Mouse (Mus musculus): ENCODE measurements at regions not wholly inside any gene's neighbourhood (a gene's known extent, or its start where the extent isn't known, plus 50 kb on each side); places are given as distances from the start of the nearest gene placed in this dataset.

GRCm38 (mm10) chr1:128675538-128675937 is 83.4 kb upstream of the Cxcr4 start:
- no peak for DNase-seq (ENCODE audit: low spot score in 2 of 2)

- no peak for DNase-seq (ENCODE audit: low spot score in 2 of 2)
These were observed 80.2 kb upstream of the Cxcr4 start for GRCm38 (mm10) chr1:128672306-128672705.

GRCm38 (mm10) chr1:128671495-128671894 is 79.4 kb upstream of the Cxcr4 start:
- no peak for DNase-seq (ENCODE audit: low spot score in 2 of 2)

- DNase-seq (ENCODE audit: low spot score in 2 of 2): no peak
These were observed 78.9 kb upstream of the Cxcr4 start for GRCm38 (mm10) chr1:128671016-128671415.

DNA sequence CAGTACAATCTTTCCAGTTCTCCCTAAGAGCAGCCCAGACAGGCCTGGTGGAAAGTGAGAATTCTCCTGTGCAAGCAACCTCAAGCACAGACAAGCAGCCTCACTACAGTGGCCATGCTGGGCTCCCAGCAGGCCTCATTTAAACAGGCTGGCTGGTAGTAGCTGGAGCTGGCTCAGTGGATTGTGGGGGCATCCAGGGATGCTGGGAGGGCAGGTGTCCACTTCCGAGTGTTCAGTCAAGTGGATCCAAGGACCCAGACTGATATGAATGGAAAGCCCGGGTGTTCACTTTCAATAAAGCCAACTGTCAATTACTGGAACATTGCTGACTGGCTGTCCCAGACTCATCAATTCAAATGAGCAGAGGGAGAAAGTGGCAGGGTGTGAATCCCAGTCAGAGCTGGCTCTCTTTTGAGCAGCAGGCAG is 77.2 kb upstream of the Cxcr4 start:
- DNase-seq (ENCODE audit: low spot score in 2 of 2): no peak

GRCm38 (mm10) chr1:128668718-128669117 is 76.6 kb upstream of the Cxcr4 start:
- DNase-seq (ENCODE audit: low spot score in 2 of 2): no peak

DNA sequence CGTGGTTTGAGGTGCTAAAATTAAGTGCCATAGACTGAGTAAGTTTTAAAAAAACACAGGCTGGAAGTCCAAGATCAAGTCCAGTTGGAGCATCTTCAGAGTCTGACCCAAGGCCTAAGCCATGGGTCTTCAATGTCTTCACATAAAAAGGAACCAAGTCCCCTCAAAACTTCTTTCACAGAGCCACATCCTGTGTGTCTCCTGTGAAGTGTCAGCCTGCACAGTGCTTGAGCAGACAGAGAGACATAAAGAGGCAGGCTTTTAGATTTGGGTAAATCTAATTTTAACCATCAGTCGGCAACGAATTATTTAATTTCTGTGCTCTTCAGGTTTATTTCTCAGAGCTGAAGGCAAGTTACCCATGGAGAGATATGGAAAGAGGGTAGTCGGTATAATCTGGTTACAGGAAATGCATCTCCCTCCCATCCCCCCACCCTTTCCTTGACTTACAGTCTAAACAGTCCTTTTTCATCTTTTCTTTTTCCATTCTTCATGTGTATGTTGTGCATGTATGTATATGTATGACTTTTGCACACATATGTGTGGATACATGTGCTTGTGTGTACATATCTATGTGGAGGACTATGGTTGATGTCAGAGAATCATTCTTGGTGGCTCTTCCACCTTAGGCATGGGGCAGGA is 75.1 kb upstream of the Cxcr4 start:
- DNase-seq (ENCODE audit: low spot score in 2 of 2): no peak

DNA sequence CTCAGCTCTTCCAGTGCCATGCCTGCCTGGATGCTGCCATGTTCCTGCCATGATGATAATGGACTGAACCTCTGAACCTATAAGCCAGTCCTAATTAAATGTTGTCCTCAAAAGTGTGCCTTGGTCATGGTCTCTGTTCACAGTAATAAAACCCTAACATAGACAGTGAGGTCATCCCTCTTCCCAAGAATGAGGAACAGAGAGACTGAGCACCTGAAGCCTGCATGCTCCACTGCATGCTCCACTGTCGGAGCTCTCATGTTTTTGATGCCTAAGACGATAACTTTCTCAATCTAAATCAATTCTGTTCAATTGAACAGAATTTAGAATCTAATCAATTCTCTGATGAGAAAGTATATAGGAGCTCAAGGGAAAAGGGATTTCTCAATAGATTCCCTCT is 71.1 kb upstream of the Cxcr4 start:
- no peak for DNase-seq (ENCODE audit: low spot score in 2 of 2)

GRCm38 (mm10) chr1:128659857-128660256 is 67.8 kb upstream of the Cxcr4 start:
- no peak for DNase-seq (ENCODE audit: low spot score in 2 of 2)

- DNase-seq (ENCODE audit: low spot score in 2 of 2): no peak
These were observed 66.7 kb upstream of the Cxcr4 start for GRCm38 (mm10) chr1:128658802-128659201.

GRCm38 (mm10) chr1:128654099-128654862 is 62.2 kb upstream of the Cxcr4 start:
- DNase-seq (ENCODE audit: low spot score in 2 of 2): no peak

DNA sequence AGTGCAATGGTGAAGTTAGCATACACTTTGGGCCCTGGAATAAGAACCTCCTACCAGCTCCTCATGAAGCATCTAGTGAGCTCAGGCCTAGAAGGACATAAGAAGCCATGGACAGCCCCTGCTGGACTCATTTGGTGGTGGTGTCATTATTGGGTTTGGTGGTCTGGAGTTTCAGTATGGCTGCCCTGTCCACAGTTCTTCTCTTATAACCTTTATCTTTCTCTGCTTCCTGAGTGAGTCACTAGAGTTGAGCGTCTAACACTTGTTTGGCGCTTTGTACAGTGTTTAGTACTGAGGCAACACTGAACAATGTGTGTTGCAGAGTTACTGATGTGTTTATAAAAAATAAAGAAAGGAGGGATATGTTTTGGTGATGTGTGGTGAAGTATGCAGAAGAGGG is 58.5 kb upstream of the Cxcr4 start:
- no peak for DNase-seq (ENCODE audit: low spot score in 2 of 2)

- DNase-seq (ENCODE audit: low spot score in 2 of 2): peak; percentile 23 to 43
These were observed 57.5 kb upstream of the Cxcr4 start for GRCm38 (mm10) chr1:128649490-128650178.

GRCm38 (mm10) chr1:128643316-128643776 is 51.3 kb upstream of the Cxcr4 start:
- peak in 1 of 2 experiments; percentile 27 for DNase-seq (ENCODE audit: low spot score in 2 of 2)

DNA sequence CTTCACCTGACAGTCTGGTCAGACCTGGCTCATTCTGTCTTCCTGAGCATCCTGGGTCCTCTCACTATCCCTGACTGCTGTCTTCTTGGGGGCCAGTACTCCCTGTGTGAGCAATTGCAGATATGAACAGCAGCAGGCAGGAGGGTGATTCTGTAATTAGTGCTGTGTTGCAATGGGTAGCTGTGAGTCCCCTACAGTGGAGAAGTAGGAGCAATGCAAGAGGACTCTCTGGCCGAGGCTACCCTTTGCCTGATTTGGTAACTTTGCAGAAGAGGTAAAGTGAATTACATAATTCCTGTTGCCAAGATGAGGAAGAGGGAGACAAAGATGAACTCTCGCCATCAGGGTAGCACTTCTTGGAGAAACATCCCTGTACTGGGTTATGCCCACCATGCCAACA is 50.1 kb upstream of the Cxcr4 start:
- DNase-seq (ENCODE audit: low spot score in 2 of 2): no peak

Data from heart, adult 9 months (tissue).